Mouse (Mus musculus): ENCODE data around the gene Pttg1ip. TPM values are rescaled to one million over a fixed set of nuclear protein-coding genes. Genes with fewer than 3 reads are reported as not detected.
A peak's percentile ranks its signal among the peaks of the same experiment; 100 is the strongest.

The Pttg1ip gene
- total and polyA plus RNA-seq, 2 experiments from 2014 or later, result 117 TPM

- no peak for ATAC-seq (ENCODE audit: insufficient read depth, low read depth)
- Histone ChIP-seq H3K4me1 (ENCODE audit: control insufficient read depth, insufficient read depth) (no peaks in the 10 kb centered on the region), H3K4me2 (ENCODE audit: low read depth, low read length) (no peak overlapping the region), H3K36me3 (replicated peaks; ENCODE audit: control insufficient read depth, insufficient read depth, low read length) (no peaks in the 10 kb centered on the region), H3K4me3 (ENCODE audit: low read depth, low read length) (no peak overlapping the region), H3K9me3 (replicated peaks; ENCODE audit: control insufficient read depth, low read length) (no peaks in the 10 kb centered on the region), H3K27ac (ENCODE audit: low read depth) (no peak overlapping the region), H3K9ac (replicated peaks; ENCODE audit: low read depth, low read length) (no peak overlapping the region), H3K27me3 (ENCODE audit: control insufficient read depth, insufficient read depth, low read length) (no peaks in the 10 kb centered on the region)
- TF ChIP-seq EP300 (IDR thresholded peaks at IDR 0.05; ENCODE audit: low read depth), result no peak
- no peak for TF ChIP-seq CTCF (IDR thresholded peaks at IDR 0.05; ENCODE audit: low read depth)
- WGBS, result 81% methylated on average over 11 of the region's 11 CpGs
- no peak for DNase-seq (ENCODE audit: low spot score)
These were observed 21.4 kb upstream of the Pttg1ip start for GRCm38 (mm10) chr10:77560090-77560489.

GRCm38 (mm10) chr10:77560830-77561229, 20.7 kb upstream of the Pttg1ip start:
- Histone ChIP-seq H3K9ac (replicated peaks; ENCODE audit: low read depth, low read length) (no peak overlapping the region), H3K9me3 (replicated peaks; ENCODE audit: control insufficient read depth, low read length) (no peaks in the 10 kb centered on the region), H3K4me2 (ENCODE audit: low read depth, low read length) (no peak overlapping the region), H3K27me3 (ENCODE audit: control insufficient read depth, insufficient read depth, low read length) (no peaks in the 10 kb centered on the region), H3K4me1 (ENCODE audit: control insufficient read depth, insufficient read depth) (no peaks in the 10 kb centered on the region), H3K36me3 (replicated peaks; ENCODE audit: control insufficient read depth, insufficient read depth, low read length) (no peaks in the 10 kb centered on the region), H3K27ac (ENCODE audit: low read depth) (no peak overlapping the region), H3K4me3 (ENCODE audit: low read depth, low read length) (no peak overlapping the region)
- DNase-seq (ENCODE audit: low spot score), result no peak
- ATAC-seq (ENCODE audit: insufficient read depth, low read depth), result no peak
- TF ChIP-seq CTCF (IDR thresholded peaks at IDR 0.05; ENCODE audit: low read depth) (no peak), EP300 (IDR thresholded peaks at IDR 0.05; ENCODE audit: low read depth) (no peak)
- WGBS, result 65% methylated on average over 9 of the region's 9 CpGs

- H3K27ac ChIP-seq (ENCODE audit: low read depth), result no peak overlapping the region
- no peak overlapping the region for H3K9ac ChIP-seq (replicated peaks; ENCODE audit: low read depth, low read length)
- H3K4me2 ChIP-seq (ENCODE audit: low read depth, low read length), result no peak overlapping the region
- TF ChIP-seq CTCF (IDR thresholded peaks at IDR 0.05; ENCODE audit: low read depth) (no peak), EP300 (IDR thresholded peaks at IDR 0.05; ENCODE audit: low read depth) (no peak)
- WGBS, result 58% methylated on average over 2 of the region's 2 CpGs
- DNase-seq (ENCODE audit: low spot score) (no peak), ATAC-seq (ENCODE audit: insufficient read depth, low read depth) (no peak)
- no peak overlapping the region for H3K4me3 ChIP-seq (ENCODE audit: low read depth, low read length)
- no peaks in the 10 kb centered on the region for H3K27me3 ChIP-seq (ENCODE audit: control insufficient read depth, insufficient read depth, low read length)
- no peaks in the 10 kb centered on the region for H3K4me1 ChIP-seq (ENCODE audit: control insufficient read depth, insufficient read depth)
- no peaks in the 10 kb centered on the region for H3K36me3 ChIP-seq (replicated peaks; ENCODE audit: control insufficient read depth, insufficient read depth, low read length)
- no peaks in the 10 kb centered on the region for H3K9me3 ChIP-seq (replicated peaks; ENCODE audit: control insufficient read depth, low read length)
These were observed 20.0 kb upstream of the Pttg1ip start for GRCm38 (mm10) chr10:77561508-77561907.

- H3K9me3 ChIP-seq (replicated peaks; ENCODE audit: control insufficient read depth, low read length), result no peaks in the 10 kb centered on the region
- no peaks in the 10 kb centered on the region for H3K4me1 ChIP-seq (ENCODE audit: control insufficient read depth, insufficient read depth)
- WGBS, result 63% methylated on average over 8 of the region's 8 CpGs
- H3K4me3 ChIP-seq (ENCODE audit: low read depth, low read length), result no peak overlapping the region
- no peak for TF ChIP-seq EP300 (IDR thresholded peaks at IDR 0.05; ENCODE audit: low read depth)
- no peak overlapping the region for H3K27ac ChIP-seq (ENCODE audit: low read depth)
- no peaks in the 10 kb centered on the region for H3K36me3 ChIP-seq (replicated peaks; ENCODE audit: control insufficient read depth, insufficient read depth, low read length)
- no peak for ATAC-seq (ENCODE audit: insufficient read depth, low read depth)
- no peaks in the 10 kb centered on the region for H3K27me3 ChIP-seq (ENCODE audit: control insufficient read depth, insufficient read depth, low read length)
- no peak overlapping the region for H3K4me2 ChIP-seq (ENCODE audit: low read depth, low read length)
- no peak for DNase-seq (ENCODE audit: low spot score)
- H3K9ac ChIP-seq (replicated peaks; ENCODE audit: low read depth, low read length), result no peak overlapping the region
These were observed 16.5 kb upstream of the Pttg1ip start for GRCm38 (mm10) chr10:77565005-77565404.

GRCm38 (mm10) chr10:77566651-77567050, 14.9 kb upstream of the Pttg1ip start:
- Histone ChIP-seq H3K4me2 (ENCODE audit: low read depth, low read length) (no peak overlapping the region), H3K4me3 (ENCODE audit: low read depth, low read length) (no peak overlapping the region), H3K27me3 (ENCODE audit: control insufficient read depth, insufficient read depth, low read length) (no peaks in the 10 kb centered on the region), H3K27ac (ENCODE audit: low read depth) (no peak overlapping the region), H3K36me3 (replicated peaks; ENCODE audit: control insufficient read depth, insufficient read depth, low read length) (no peaks in the 10 kb centered on the region), H3K9me3 (replicated peaks; ENCODE audit: control insufficient read depth, low read length) (no peaks in the 10 kb centered on the region), H3K9ac (replicated peaks; ENCODE audit: low read depth, low read length) (no peak overlapping the region), H3K4me1 (ENCODE audit: control insufficient read depth, insufficient read depth) (no peaks in the 10 kb centered on the region)
- DNase-seq (ENCODE audit: low spot score) (peak; percentile 54), ATAC-seq (ENCODE audit: insufficient read depth, low read depth) (peak; percentile 72; the same call in 1 of the 2 replicates)
- peak; percentile 83 for TF ChIP-seq CTCF (IDR thresholded peaks at IDR 0.05; ENCODE audit: low read depth)
- no peak for TF ChIP-seq EP300 (IDR thresholded peaks at IDR 0.05; ENCODE audit: low read depth)
- WGBS, result 26% methylated on average over 8 of the region's 8 CpGs

GRCm38 (mm10) chr10:77569481-77569880, 12.0 kb upstream of the Pttg1ip start:
- Histone ChIP-seq H3K36me3 (replicated peaks; ENCODE audit: control insufficient read depth, insufficient read depth, low read length) (no peaks in the 10 kb centered on the region), H3K27me3 (ENCODE audit: control insufficient read depth, insufficient read depth, low read length) (no peaks in the 10 kb centered on the region), H3K9me3 (replicated peaks; ENCODE audit: control insufficient read depth, low read length) (no peaks in the 10 kb centered on the region), H3K4me1 (ENCODE audit: control insufficient read depth, insufficient read depth) (no peaks in the 10 kb centered on the region), H3K4me2 (ENCODE audit: low read depth, low read length) (no peak overlapping the region), H3K4me3 (ENCODE audit: low read depth, low read length) (no peak overlapping the region), H3K9ac (replicated peaks; ENCODE audit: low read depth, low read length) (no peak overlapping the region), H3K27ac (ENCODE audit: low read depth) (no peak overlapping the region)
- TF ChIP-seq CTCF (IDR thresholded peaks at IDR 0.05; ENCODE audit: low read depth), result no peak
- TF ChIP-seq EP300 (IDR thresholded peaks at IDR 0.05; ENCODE audit: low read depth), result no peak
- ATAC-seq (ENCODE audit: insufficient read depth, low read depth), result no peak
- no peak for DNase-seq (ENCODE audit: low spot score)
- WGBS, result 40% methylated on average over 7 of the region's 7 CpGs
